Mouse (Mus musculus): ENCODE results near the gene Slc25a10. TPM values are rescaled to one million over a fixed set of nuclear protein-coding genes. Genes with fewer than 3 reads are reported as not detected.

Slc25a10 gene
- 104 and 108 TPM in 2 replicates for polyA plus RNA-seq (2015; fragmentation: Nextera tagmentation; extraction: Ambion mirVana)

DNA sequence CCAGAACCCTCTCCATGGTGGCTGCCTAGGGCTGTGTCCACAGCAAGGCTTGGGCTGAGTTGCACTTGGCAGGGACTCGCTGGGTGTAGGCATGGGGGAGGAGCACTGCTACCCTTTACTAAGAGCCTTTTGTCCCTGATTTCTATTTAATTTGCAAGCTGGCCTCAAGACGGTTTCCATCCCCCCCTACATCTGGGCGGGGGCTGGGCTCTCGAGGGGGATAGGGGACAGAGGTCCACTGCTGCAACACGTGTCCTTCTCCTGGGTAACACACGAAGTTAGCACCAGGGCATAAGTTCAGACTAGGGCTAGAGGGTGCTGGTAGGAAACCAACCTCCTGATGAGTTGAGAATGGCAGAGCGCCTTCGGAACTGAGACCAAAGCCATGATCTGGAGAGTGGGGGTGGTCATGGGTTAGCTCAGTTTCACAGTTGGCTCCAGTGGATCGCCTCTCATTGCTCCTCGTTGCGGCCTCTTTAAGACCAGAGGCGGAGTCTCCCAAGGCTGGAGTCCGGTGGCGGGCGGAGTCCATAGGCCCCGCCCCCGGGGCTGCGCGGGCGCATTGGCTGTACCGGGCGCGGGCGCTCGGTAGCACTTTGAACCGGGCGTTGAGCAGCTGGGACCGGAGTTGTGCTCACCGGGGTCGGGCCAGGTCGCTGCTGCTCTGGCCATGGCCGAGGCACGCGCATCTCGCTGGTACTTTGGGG, at the start of gene Slc25a10:
Gene Slc25a10, plus strand, starts transcription at position 524 of the 707 bp plus-strand sequence.
- Histone ChIP-seq H3K36me3 (ENCODE audit: control insufficient read depth, insufficient read depth, low read length) (peaks cover 13% of the 10 kb centered on the region), H3K27me3 (replicated peaks; ENCODE audit: control insufficient read depth, insufficient read depth, low read length) (no peaks in the 10 kb centered on the region), H3K9ac (ENCODE audit: low read depth, low read length) (peak within 1 kb of the TSS; percentile 89), H3K4me2 (ENCODE audit: low read depth, low read length) (peak within 1 kb of the TSS; percentile 84), H3K9me3 (ENCODE audit: control insufficient read depth, low read length) (no peaks in the 10 kb centered on the region), H3K4me1 (ENCODE audit: control insufficient read depth, insufficient read depth, low read length) (peaks cover 40% of the 10 kb centered on the region), H3K27ac (ENCODE audit: low read length) (peak within 1 kb of the TSS; percentile 92), H3K4me3 (ENCODE audit: low read length) (peak within 1 kb of the TSS; percentile 95)
- under 1% methylated on average over 35 of the region's 35 CpGs for WGBS
- peak; percentile 87 for ATAC-seq

DNA sequence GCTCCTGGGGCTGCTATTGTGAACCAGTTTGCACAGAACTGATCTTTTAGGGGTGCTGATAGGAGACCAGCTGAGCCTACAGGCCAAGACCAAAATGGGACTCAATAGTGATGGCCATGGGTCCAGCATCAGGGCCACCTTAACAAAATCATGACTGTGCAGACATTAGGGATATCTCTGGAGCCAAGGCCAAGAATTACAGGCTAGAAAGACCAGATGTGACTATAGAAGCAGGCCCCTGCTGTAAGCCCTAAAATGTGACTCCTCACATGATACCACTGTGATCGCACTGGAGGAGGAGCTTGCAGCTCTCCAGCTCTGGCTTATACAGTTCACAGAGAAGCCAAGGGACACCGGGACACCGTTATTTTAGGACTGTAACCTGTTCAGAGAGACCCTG, 49.3 kb upstream of the Slc25a10 start, which contains the start of gene Tspan10:
Gene Tspan10, plus strand, starts transcription at position 301 of the 400 bp plus-strand sequence.
- Histone ChIP-seq H3K9ac (ENCODE audit: low read depth, low read length) (no peak within 1 kb of the TSS), H3K36me3 (ENCODE audit: control insufficient read depth, insufficient read depth, low read length) (no peaks in the 10 kb centered on the region), H3K4me3 (ENCODE audit: low read length) (no peak within 1 kb of the TSS), H3K9me3 (ENCODE audit: control insufficient read depth, low read length) (no peaks in the 10 kb centered on the region), H3K27ac (ENCODE audit: low read length) (no peak within 1 kb of the TSS), H3K4me2 (ENCODE audit: low read depth, low read length) (no peak within 1 kb of the TSS), H3K4me1 (ENCODE audit: control insufficient read depth, insufficient read depth, low read length) (no peaks in the 10 kb centered on the region), H3K27me3 (replicated peaks; ENCODE audit: control insufficient read depth, insufficient read depth, low read length) (no peaks in the 10 kb centered on the region)
- WGBS, result 93% methylated on average over 3 of the region's 3 CpGs
- ATAC-seq, result no peak

DNA sequence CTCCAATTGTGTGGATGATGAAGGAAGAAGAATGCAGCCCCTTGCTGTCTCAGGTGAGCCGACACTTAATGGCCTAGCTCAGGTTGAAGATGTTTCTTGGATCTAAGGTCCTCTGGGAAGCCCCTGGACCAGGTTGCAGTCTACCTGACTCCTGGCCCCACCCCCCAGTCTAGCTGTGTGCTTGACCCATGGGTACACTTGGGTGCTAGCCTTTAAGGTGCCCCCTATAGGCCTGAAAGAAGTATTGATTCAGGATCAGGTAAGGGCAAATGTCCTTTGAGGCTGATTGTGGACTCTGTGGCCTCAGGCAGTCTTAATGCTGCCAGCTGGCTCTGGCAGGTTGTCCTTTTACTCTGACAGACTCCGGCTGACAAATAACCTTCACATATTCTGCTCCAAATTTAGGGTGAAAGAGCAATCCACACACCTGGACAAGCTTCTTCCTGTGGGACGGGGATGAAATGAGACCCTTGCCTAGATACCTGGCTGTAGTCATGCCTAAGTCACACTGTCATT, 48.8 kb upstream of the Slc25a10 start:
- H3K4me2 ChIP-seq (ENCODE audit: low read depth, low read length), result no peak overlapping the region
- H3K9ac ChIP-seq (ENCODE audit: low read depth, low read length), result no peak overlapping the region
- H3K4me3 ChIP-seq (ENCODE audit: low read length), result no peak overlapping the region
- no peaks in the 10 kb centered on the region for H3K9me3 ChIP-seq (ENCODE audit: control insufficient read depth, low read length)
- ATAC-seq, result no peak
- no peaks in the 10 kb centered on the region for H3K36me3 ChIP-seq (ENCODE audit: control insufficient read depth, insufficient read depth, low read length)
- H3K27ac ChIP-seq (ENCODE audit: low read length), result no peak overlapping the region
- no peaks in the 10 kb centered on the region for H3K27me3 ChIP-seq (replicated peaks; ENCODE audit: control insufficient read depth, insufficient read depth, low read length)
- no peaks in the 10 kb centered on the region for H3K4me1 ChIP-seq (ENCODE audit: control insufficient read depth, insufficient read depth, low read length)
- WGBS, result 86% methylated on average over 3 of the region's 3 CpGs

DNA sequence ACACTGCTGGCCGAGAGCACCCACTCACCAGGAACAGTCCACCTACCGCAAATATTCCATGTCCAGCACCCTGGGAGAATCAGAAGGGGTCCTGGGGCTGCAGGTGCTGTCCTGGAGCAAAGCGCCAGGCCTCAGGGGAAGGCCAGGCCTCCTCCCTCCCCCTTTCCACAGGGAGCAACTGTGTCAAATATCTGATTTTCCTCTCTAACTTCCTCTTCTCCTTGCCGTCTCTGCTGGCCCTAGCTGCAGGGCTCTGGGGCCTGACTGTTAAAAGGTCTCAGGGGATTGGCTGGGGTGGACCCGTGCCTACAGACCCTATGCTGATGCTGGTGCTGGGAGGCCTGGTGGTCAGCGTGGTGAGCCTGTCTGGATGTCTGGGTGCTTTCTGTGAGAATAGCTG, 47.5 kb upstream of the Slc25a10 start:
- H3K9ac ChIP-seq (ENCODE audit: low read depth, low read length), result 0 out of 2 replicates have a peak overlapping the region, but pooled peaks have one; percentile 5
- H3K36me3 ChIP-seq (ENCODE audit: control insufficient read depth, insufficient read depth, low read length), result no peaks in the 10 kb centered on the region
- no peaks in the 10 kb centered on the region for H3K4me1 ChIP-seq (ENCODE audit: control insufficient read depth, insufficient read depth, low read length)
- WGBS, result 70% methylated on average over 6 of the region's 6 CpGs
- ATAC-seq, result no peak
- H3K4me2 ChIP-seq (ENCODE audit: low read depth, low read length), result no peak overlapping the region
- H3K9me3 ChIP-seq (ENCODE audit: control insufficient read depth, low read length), result no peaks in the 10 kb centered on the region
- no peak overlapping the region for H3K4me3 ChIP-seq (ENCODE audit: low read length)
- H3K27me3 ChIP-seq (replicated peaks; ENCODE audit: control insufficient read depth, insufficient read depth, low read length), result no peaks in the 10 kb centered on the region
- no peak overlapping the region for H3K27ac ChIP-seq (ENCODE audit: low read length)

DNA sequence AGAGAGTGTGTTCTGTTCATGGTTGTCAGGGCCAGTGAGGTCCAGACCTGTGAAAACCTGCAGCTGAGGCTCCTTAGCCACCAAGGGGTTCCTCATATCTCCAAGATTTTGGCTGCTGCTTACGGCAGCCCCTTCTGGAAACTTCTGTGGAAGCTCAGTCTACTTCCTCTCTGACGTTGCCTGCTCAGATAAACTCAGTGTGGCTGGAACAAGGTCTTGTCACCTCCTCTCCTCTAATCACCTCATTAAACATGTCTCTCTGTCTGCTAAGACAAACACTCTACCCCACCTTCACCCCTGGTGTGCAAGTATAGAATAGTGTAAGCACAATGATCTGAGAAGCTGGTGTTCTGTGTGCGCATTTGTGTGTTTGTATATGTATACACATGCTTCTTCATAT, 46.2 kb upstream of the Slc25a10 start:
- no peak overlapping the region for H3K27ac ChIP-seq (ENCODE audit: low read length)
- no peak overlapping the region for H3K9ac ChIP-seq (ENCODE audit: low read depth, low read length)
- H3K9me3 ChIP-seq (ENCODE audit: control insufficient read depth, low read length), result no peaks in the 10 kb centered on the region
- ATAC-seq, result no peak
- no peak overlapping the region for H3K4me2 ChIP-seq (ENCODE audit: low read depth, low read length)
- no peaks in the 10 kb centered on the region for H3K36me3 ChIP-seq (ENCODE audit: control insufficient read depth, insufficient read depth, low read length)
- H3K4me3 ChIP-seq (ENCODE audit: low read length), result no peak overlapping the region
- WGBS, result 73% methylated on average over 3 of the region's 3 CpGs
- H3K4me1 ChIP-seq (ENCODE audit: control insufficient read depth, insufficient read depth, low read length), result no peaks in the 10 kb centered on the region
- no peaks in the 10 kb centered on the region for H3K27me3 ChIP-seq (replicated peaks; ENCODE audit: control insufficient read depth, insufficient read depth, low read length)

DNA sequence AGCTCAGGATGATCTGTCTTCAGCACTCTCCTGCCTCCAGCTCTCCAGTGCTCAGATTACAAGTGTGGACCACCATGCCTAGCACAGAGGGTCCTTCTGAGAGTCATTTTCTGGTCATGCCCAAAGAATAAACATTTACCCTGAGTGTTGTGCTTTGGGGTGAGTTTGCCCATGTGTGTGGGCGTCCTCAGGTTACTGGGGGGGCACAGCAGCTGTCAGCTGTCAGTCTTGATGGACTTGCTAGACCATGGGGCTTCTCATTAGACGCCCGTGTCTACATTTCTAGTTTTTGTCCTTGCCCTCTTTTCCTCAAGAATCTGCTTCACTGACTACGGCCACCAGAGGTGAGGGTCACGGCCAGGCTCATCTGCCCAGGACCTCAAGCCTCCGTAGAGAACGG, 44.5 kb upstream of the Slc25a10 start:
- H3K27me3 ChIP-seq (replicated peaks; ENCODE audit: control insufficient read depth, insufficient read depth, low read length), result no peaks in the 10 kb centered on the region
- H3K4me2 ChIP-seq (ENCODE audit: low read depth, low read length), result no peak overlapping the region
- no peak for ATAC-seq
- H3K4me1 ChIP-seq (ENCODE audit: control insufficient read depth, insufficient read depth, low read length), result no peaks in the 10 kb centered on the region
- H3K9ac ChIP-seq (ENCODE audit: low read depth, low read length), result no peak overlapping the region
- no peak overlapping the region for H3K27ac ChIP-seq (ENCODE audit: low read length)
- no peak overlapping the region for H3K4me3 ChIP-seq (ENCODE audit: low read length)
- WGBS, result 77% methylated on average over 7 of the region's 7 CpGs
- H3K36me3 ChIP-seq (ENCODE audit: control insufficient read depth, insufficient read depth, low read length), result no peaks in the 10 kb centered on the region
- H3K9me3 ChIP-seq (ENCODE audit: control insufficient read depth, low read length), result no peaks in the 10 kb centered on the region

DNA sequence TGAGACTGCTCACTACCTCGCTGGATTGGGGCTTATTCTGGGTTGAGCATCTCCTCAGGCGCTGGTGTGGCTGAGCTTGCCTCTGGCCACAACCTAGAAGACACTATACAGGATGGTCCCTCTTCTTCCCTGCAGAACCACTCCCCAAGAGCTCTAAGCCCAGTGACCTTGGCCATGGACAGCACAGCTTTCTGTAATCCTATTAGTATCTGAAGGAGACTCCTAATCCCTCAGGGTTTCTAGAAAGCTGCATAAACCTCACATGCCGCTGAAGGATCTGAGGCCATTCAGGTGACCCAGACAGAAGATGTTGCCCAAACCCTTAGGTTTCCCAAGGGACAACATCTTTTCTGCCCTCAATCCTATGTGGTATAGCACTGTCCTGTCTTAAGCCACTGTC, 39.4 kb upstream of the Slc25a10 start:
- Histone ChIP-seq H3K9ac (ENCODE audit: low read depth, low read length) (no peak overlapping the region), H3K27ac (ENCODE audit: low read length) (no peak overlapping the region), H3K4me2 (ENCODE audit: low read depth, low read length) (no peak overlapping the region), H3K4me3 (ENCODE audit: low read length) (no peak overlapping the region), H3K9me3 (ENCODE audit: control insufficient read depth, low read length) (no peaks in the 10 kb centered on the region), H3K27me3 (replicated peaks; ENCODE audit: control insufficient read depth, insufficient read depth, low read length) (no peaks in the 10 kb centered on the region), H3K36me3 (ENCODE audit: control insufficient read depth, insufficient read depth, low read length) (no peaks in the 10 kb centered on the region), H3K4me1 (ENCODE audit: control insufficient read depth, insufficient read depth, low read length) (0 out of 2 replicates have a peak, but pooled peaks cover 6% of the 10 kb centered on the region)
- ATAC-seq, result no peak
- 63% methylated on average over 3 of the region's 3 CpGs for WGBS

DNA sequence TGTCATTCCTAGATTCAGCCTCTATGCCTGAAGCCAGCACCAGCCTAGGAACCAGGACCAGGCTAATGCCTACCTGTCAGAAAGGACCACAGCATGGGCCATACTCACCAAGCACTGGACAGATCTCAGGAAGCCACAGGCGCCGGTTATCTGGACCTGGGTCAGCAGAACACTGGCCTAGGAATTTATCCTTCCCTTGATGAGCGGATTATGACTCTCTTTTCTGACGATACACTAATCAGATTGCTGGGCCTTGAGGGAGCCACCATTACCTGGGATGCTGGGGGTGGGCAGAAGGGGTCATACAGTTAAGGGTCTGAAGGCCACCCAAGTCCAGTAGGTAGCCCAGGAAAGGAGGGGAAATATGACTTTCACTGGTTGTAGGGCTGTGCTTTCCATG, 38.3 kb upstream of the Slc25a10 start, which contains the start of gene Pde6g:
Gene Pde6g, minus strand, starts transcription at position 195 of the 400 bp plus-strand sequence.
- Histone ChIP-seq H3K4me1 (ENCODE audit: control insufficient read depth, insufficient read depth, low read length) (0 out of 2 replicates have a peak, but pooled peaks cover 6% of the 10 kb centered on the region), H3K9ac (ENCODE audit: low read depth, low read length) (no peak within 1 kb of the TSS), H3K4me3 (ENCODE audit: low read length) (no peak within 1 kb of the TSS), H3K36me3 (ENCODE audit: control insufficient read depth, insufficient read depth, low read length) (no peaks in the 10 kb centered on the region), H3K4me2 (ENCODE audit: low read depth, low read length) (no peak within 1 kb of the TSS), H3K27ac (ENCODE audit: low read length) (no peak within 1 kb of the TSS), H3K27me3 (replicated peaks; ENCODE audit: control insufficient read depth, insufficient read depth, low read length) (no peaks in the 10 kb centered on the region), H3K9me3 (ENCODE audit: control insufficient read depth, low read length) (no peaks in the 10 kb centered on the region)
- ATAC-seq, result no peak
- 91% methylated on average over 4 of the region's 4 CpGs for WGBS

DNA sequence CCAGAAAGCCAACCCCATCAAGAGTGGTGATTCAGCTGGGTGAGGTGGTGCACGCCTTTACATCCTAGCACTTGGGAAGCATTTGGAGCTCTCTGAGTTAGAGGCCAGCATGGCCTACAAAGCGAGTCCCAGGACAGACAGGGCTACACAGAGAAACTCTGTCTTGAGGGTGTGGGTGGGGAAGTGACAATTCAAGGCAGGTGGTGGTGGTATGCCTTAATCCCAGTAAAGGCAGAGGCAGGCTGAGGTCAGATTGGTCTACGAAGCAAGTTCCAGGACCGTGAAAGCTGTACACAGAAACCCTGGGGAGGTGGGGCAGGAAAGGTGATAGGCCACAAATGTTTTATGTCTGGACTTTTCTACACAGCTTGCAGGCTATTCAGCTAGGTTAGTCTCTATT, 36.7 kb upstream of the Slc25a10 start:
- 95% methylated on average over 4 of the region's 4 CpGs for WGBS
- H3K36me3 ChIP-seq (ENCODE audit: control insufficient read depth, insufficient read depth, low read length), result no peaks in the 10 kb centered on the region
- no peak overlapping the region for H3K27ac ChIP-seq (ENCODE audit: low read length)
- H3K4me1 ChIP-seq (ENCODE audit: control insufficient read depth, insufficient read depth, low read length), result peaks cover 15% of the 10 kb centered on the region
- H3K9ac ChIP-seq (ENCODE audit: low read depth, low read length), result no peak overlapping the region
- H3K27me3 ChIP-seq (replicated peaks; ENCODE audit: control insufficient read depth, insufficient read depth, low read length), result no peaks in the 10 kb centered on the region
- no peak for ATAC-seq
- no peak overlapping the region for H3K4me2 ChIP-seq (ENCODE audit: low read depth, low read length)
- H3K4me3 ChIP-seq (ENCODE audit: low read length), result no peak overlapping the region
- H3K9me3 ChIP-seq (ENCODE audit: control insufficient read depth, low read length), result no peaks in the 10 kb centered on the region

Data from intestine, embryonic 16.5 days (tissue).